Mouse (Mus musculus): Measurements from ENCODE around the gene Cdk7.

DNA sequence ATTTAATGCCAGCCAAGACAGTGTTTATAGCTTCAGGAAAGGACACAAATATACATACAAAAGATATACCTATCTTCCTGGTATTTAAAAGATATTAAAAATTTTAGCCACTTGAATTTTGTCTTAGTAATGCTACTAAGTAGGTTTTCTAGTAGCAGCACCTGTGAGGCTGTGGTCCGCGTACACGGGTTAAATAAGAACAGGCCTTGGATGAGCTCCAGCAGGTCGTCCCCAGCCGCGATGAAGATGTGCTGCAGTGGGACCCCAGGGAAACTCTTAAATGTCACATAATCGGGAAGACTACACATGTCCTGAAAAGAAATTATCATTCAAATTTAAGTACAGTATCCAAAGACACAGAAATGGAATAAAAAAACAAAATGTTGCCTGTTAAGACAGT is 24.5 kb downstream of the Cdk7 start:
- TF ChIP-seq GATA1 (IDR thresholded peaks at IDR 0.05; ENCODE audit: low read length) (no peak), TAL1 (IDR thresholded peaks at IDR 0.05; ENCODE audit: low read length) (no peak)
